Mouse (Mus musculus) brain, embryonic 14.5 days (tissue): ENCODE results near the gene Dusp8.

ENCODE experiments used
- CTCF ChIP-seq: fragments of 200-500 bp; IDR thresholded peaks from 2 replicates; pipeline ENCODE4 v1.5.1; 2012; ENCODE audit warnings: inconsistent platforms, mild to moderate bottlenecking, moderate library complexity, borderline replicate concordance; ENCODE audit not compliant: insufficient read depth, insufficient read length; ENCODE audit errors: extremely low read depth
- POLR2A ChIP-seq: fragments of 200-500 bp; IDR thresholded peaks from 2 replicates; pipeline ENCODE4 v1.6.1; 2012; ENCODE audit warnings: mild to moderate bottlenecking, inconsistent platforms, borderline replicate concordance; ENCODE audit not compliant: poor library complexity, insufficient read depth, insufficient read length, severe bottlenecking; ENCODE audit errors: extremely low read depth

DNA sequence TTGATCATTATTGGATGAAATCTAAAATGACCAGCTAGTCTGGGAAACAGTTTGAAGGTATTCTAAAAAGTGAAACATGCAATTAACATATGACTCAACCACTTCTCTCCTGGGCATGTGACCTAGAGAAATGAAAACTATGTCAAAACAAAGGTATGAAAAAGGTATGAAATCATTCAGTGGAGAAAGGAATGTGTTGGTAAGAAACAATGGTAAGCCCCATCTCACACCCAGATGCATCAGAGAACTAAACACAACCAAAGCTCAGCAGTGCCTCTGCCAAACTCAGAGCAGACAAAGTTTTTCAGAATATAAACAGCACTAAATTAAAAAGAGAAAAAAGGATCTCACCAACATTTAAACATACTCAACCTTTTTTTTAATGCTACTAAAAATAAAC is 65.6 kb downstream of the Dusp8 start:
- TF ChIP-seq POLR2A (no peak), CTCF (no peak)
